Mouse (Mus musculus) frontal cortex, postnatal 25 days (tissue): ENCODE data around the gene Apom.
A peak's percentile ranks its signal among the peaks of the same experiment; 100 is the strongest.

Experiments used
- DNase-seq, 2 experiments: peaks; one replicate each; pipeline ENCODE4 v3.0.0; 2022; ENCODE audit warnings: low spot score in 2 of 2

The Apom gene

GRCm38 (mm10) chr17:35131500-35132173, at the start of gene Apom:
Apom (minus strand) TSS chr17:35132050.
- no peak for DNase-seq

GRCm38 (mm10) chr17:35180093-35180492, 48.2 kb upstream of the Apom start:
- DNase-seq = no peak

- DNase-seq = no peak
Measured at GRCm38 (mm10) chr17:35178528-35178927, 46.7 kb upstream of the Apom start.

- DNase-seq = no peak
Measured at GRCm38 (mm10) chr17:35175968-35176367, 44.1 kb upstream of the Apom start, which contains the start of gene Aif1. Aif1 (minus strand) TSS chr17:35176068.

GRCm38 (mm10) chr17:35175382-35175781, 43.5 kb upstream of the Apom start:
- no peak for DNase-seq

GRCm38 (mm10) chr17:35174201-35174977, 42.5 kb upstream of the Apom start:
- no peak for DNase-seq

GRCm38 (mm10) chr17:35173329-35173728, 41.5 kb upstream of the Apom start:
- no peak for DNase-seq

- DNase-seq = no peak
Measured at GRCm38 (mm10) chr17:35172445-35173234, 40.8 kb upstream of the Apom start.

GRCm38 (mm10) chr17:35168541-35169207, 36.8 kb upstream of the Apom start:
- no peak for DNase-seq

GRCm38 (mm10) chr17:35167794-35168193, 35.9 kb upstream of the Apom start:
- no peak for DNase-seq

GRCm38 (mm10) chr17:35166352-35167035, 34.6 kb upstream of the Apom start:
- peak in 1 of 2 experiments; percentile 45 for DNase-seq

- no peak for DNase-seq
Measured at GRCm38 (mm10) chr17:35165451-35166155, 33.8 kb upstream of the Apom start.

- peak; percentile 98 to 99 for DNase-seq
Measured at GRCm38 (mm10) chr17:35164568-35165450, 33.0 kb upstream of the Apom start, which contains the start of gene Prrc2a. Prrc2a (minus strand) TSS chr17:35164897.

GRCm38 (mm10) chr17:35164218-35164567, 32.3 kb upstream of the Apom start:
- no peak for DNase-seq

- no peak for DNase-seq
Measured at GRCm38 (mm10) chr17:35163326-35164081, 31.7 kb upstream of the Apom start.

GRCm38 (mm10) chr17:35162730-35163129, 30.9 kb upstream of the Apom start:
- no peak for DNase-seq

- no peak for DNase-seq
Measured at GRCm38 (mm10) chr17:35162121-35162520, 30.3 kb upstream of the Apom start.

- DNase-seq = no peak
Measured at GRCm38 (mm10) chr17:35161421-35161820, 29.6 kb upstream of the Apom start.

GRCm38 (mm10) chr17:35159638-35160037, 27.8 kb upstream of the Apom start:
- DNase-seq = no peak
